Mouse (Mus musculus) lung, postnatal 4 days (tissue): ENCODE results near the gene Erc2.

Experiments
- DNase-seq, 2 experiments: peaks; one replicate each; pipeline ENCODE4 v3.0.0; 2021

Erc2 gene

DNA sequence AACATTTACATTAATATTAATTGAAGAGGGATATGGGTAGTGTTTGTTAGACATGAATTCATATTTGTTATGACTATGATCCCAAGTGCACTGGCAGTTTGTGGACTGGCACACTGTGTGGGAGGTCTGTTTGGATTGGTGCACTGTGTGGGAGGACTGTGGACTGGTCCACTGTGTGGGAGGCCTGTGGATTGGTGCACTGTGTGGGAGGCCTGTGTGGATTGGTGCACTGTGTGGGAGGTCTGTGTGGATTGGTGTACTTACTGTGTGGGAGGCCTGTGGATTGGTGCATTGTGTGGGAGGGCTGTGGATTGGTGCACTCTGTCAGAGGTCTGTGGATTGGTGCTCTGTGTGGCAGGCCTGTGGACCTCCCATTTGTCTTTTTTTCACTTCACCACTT is 331.6 kb downstream of the Erc2 start:
- DNase-seq, result no peak

DNA sequence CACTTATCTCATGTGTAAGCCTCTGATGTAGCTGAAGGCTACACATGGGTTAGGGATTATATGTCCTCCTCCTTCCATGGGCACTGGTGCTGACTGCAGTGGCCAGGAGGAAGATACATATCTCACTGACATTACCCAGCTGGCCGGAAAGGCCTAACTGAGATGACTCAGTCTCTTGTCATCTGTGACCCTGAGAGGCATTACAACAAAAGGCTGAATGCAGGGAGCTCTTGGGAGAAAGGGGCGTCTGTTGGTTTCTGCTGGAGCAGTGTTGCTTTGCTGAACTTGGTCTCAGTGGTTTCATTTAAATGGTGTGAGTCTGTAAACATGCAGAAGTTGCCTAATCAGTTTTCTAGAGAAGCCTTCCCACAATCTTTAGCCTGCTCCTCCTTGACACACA is 334.6 kb downstream of the Erc2 start:
- no peak for DNase-seq

DNA sequence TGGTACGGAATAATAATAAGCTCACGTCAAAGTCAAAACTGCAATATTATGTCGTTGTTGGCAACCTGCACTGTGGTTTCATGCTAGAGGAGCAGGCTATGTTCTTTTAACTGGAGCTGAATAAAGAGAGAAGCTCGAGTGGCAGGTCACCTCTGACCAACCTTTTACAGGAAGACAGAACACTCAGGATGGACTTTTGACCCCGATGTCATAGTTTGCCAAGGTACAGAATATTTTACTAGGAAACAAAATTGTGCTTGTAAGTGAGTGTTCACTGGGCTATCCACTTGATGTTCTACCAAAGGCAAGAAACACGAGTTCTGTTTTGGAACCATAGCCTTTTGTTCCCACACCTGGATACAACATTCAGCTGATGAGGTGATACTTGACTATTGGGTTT is 351.5 kb downstream of the Erc2 start:
- no peak for DNase-seq

DNA sequence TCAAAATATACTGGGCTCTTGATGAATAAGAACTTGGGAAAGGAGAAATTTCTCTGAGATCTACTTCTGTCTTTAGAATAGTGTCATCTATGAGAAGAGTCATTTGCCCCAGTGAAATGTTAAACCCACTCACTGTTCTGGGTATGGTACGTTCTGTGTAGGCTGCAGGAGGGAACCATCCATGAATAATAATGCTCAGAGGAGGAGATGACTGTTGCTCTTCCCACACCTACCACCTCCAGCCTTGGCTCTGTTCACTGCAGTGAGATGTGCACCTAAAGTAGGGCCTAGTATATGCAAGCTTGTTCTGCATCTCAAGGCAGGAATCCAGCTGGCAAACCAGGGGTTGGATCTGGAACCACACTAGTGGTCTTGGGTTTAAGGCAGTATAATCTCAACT is 353.4 kb downstream of the Erc2 start:
- no peak for DNase-seq

DNA sequence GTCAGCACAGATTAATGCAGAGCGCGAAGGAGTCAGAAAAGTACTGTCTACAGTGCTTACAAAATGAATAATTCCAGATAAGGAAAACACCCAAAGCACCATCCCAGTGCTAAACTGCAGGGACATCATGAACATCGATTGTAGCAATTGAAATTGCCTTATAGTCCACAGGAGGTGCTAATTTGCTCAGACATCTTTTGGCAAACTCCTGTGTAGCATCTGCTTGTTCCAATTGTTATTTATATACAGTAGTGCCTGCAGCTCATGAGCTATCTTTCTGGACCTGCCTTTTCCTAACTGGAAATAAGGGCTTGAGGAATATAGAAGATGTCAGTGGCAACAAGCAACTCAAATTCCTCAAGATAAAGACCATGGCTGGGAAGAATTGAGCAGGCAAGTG is 362.5 kb downstream of the Erc2 start:
- no peak for DNase-seq

DNA sequence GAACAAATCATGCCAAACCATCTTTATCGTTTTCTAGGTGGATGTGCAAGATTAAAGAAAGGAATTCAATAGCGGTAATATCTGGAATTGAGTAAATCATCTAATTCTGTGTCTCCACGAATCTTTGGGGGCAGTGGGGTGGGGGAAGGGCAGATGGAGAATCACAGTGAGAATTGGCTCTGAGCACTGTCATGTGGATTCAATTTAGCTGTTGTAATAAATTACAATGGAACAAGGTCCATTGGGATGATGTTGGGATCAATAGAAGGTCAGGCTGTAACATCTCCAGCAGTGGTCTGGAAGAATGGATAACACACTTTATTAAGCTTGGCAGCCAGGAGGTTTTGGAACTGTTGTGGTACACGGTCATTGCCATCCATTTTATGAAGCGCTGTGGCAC is 363.0 kb downstream of the Erc2 start:
- no peak for DNase-seq

DNA sequence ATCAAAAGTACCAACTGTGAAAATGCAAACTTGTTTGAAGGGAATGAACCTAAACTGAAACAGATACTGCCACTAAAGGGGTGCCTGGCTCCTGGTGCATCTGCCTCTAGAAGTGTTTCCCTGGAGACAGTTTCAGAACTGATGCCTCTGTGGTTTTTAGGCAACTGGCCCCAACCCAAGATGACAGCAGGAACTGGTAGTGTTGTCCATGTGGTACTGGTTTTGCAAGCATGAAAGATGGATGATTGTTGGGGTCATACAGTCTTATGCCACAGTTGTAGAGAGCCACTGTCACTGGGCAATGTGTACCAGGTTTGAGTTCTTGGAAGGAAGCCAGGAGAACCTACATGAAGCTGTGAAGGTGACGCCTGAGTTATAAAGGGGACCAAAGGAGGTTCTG is 365.2 kb downstream of the Erc2 start:
- no peak for DNase-seq

DNA sequence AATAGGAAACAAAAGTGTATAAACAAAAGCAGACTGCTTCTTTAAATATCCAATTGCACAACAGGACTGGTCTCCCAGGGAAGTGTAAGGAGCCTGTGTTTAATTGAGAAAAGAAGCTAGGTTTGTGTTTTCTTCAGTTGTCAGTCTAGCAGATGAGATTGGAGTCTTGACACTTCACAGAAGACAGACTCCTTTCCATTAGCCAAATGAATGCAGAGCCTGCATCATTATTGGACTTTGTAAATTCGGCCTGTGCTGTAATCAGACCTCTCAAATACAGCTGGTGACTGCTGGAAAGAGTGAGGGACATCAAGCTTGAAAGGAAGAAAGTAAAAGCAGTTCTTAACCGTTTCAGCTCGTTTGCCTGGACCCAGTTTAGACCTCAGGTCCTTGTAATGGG is 376.3 kb downstream of the Erc2 start:
- no peak for DNase-seq

DNA sequence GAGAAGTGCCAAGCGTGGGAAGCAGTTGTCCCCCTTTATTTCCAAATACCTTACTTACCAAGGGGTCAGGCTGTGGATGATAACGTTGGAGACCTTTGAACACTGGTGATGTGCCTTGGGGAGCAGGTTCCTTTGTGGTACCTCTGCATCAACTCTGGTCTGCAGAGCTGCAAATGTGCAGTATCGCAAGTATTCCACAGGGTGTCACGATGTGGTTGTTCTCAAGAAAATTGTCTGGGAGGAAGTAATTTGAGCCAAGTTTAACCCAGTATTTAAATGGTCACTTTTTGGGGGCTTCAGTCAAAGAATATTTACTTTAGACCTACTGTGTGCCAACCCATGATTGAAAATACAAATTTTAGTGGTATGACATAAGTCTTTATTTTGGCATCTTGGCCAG is 381.8 kb downstream of the Erc2 start:
- DNase-seq, result peak in 1 of 2 experiments; percentile 23

DNA sequence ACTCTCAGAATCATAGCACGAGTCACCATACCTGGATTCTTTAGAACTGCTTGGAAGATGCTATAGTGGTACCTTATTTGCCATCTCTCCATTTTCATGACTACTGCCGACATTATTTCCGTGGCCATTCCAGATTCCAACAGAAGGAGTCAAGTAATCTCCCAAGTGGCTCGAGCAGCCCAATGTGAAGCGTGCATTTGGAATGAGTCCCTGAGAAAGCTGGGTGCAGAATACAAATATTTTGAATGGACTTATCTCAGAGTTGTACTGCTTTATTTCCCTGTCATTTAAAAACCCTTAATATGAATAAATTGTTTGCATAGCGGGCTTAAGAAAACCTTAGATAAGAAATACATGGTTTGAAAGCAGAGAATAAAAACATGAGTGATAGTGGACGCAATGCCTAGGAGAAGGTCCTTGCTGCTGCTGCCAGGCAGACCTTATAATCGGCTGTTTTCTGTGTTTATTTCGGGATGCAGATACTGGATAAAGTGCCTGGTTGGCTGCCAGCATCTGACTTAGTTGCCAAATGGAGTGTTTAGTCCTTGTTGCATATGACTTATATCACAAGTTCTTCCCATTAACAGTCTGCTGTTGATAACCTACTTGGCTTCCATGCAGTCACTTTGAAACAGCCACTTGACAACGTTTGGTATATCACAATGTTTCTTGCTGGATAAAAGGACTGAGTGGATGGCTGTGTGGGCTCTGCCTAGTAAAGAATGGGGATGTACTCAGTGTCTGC is 388.5 kb downstream of the Erc2 start:
- peak; percentile 13 to 42 for DNase-seq

DNA sequence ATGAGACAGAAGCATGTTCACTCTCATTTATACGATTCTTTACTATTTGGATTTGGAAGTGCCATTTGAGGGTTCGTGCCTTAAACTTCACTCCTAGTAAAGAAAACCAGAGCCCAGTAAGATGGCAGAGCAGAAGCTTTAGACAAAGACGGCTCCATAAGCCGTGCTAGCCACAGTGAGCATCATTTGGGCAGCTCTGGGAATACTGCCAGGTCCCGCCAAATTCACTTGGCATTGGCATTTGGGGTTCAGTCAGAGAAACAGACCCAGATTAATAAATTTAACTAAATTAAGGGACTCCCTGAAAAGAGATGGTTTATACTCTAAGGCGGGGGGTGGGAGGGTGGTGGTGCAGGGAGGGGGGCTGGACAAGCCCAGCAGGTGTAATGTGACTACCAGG is 401.0 kb downstream of the Erc2 start:
- no peak for DNase-seq

DNA sequence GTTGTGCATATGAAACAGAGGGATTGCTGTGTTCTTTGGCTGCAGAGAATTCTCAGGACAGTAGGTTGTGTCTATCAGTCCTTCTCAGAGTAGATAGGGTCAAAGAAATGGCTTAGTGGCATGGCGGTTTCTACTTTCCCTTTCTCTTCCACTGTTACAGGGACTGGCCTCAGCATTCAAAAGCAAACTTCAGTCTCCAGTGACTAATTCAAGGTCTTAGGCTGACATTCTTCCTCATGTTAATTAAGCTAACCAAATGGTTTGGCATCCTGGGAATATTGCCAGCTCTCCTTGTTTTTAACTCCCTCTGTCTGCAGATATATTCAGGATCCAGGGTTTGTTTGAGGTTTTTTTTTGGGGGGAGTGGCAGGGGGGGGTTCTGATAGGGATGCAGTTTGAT is 408.6 kb downstream of the Erc2 start:
- DNase-seq, result no peak

DNA sequence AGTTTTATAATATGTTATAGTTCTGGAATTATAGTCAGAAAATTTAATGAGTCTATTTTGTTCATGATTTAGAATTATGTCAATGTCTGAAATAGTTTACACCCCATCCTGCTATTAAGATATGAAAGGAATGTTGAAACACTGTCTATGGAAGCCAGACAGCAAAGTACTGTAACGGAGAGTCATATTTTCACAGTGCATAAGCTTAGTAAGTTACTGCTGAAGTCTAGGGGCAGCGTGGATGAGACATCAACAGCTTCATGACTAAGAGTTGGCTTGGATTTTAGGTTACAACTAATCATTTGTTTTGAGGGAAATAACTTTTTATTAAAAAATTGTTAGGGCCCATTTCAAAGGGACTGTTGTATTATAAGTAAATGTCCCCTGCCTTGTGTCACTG is 412.8 kb downstream of the Erc2 start:
- no peak for DNase-seq

DNA sequence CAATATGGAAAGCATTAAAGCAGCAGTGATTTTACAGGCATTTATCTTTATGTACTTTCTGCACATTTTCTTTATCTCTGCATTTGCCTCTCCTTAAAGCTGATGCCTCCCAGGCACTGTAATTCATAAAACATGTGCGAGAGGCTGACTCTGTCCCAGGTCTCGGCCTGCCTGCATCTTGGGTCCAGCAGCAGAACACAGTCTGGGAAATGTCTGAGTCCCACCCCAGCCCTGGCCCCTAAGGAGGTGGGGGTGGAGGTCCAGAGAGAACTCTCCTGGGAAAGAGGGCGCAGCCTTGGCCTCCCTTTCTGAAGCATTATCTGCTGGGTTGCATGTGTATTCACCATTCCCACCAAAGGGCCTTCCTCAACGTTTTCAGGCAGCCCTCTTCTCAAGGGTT is 420.9 kb downstream of the Erc2 start:
- no peak for DNase-seq

DNA sequence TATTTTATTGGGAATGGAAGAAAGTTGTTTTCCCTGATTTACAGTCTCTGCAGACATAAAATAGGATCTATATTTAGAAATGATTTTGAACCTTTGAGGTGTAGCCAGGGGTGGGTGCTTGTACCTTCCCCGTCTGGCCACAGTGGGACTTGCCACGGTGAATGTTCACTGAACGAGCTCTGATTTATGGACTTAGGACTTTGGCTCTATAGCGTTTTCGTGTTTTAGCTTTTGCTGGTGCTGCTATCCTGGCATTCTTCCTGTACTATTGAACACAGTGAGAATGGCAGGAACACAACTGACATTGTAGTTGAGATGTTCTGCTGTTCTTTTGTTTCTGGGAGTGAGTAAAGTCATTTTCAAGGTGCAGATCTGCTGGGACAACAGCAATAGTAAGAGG is 429.4 kb downstream of the Erc2 start:
- no peak for DNase-seq

DNA sequence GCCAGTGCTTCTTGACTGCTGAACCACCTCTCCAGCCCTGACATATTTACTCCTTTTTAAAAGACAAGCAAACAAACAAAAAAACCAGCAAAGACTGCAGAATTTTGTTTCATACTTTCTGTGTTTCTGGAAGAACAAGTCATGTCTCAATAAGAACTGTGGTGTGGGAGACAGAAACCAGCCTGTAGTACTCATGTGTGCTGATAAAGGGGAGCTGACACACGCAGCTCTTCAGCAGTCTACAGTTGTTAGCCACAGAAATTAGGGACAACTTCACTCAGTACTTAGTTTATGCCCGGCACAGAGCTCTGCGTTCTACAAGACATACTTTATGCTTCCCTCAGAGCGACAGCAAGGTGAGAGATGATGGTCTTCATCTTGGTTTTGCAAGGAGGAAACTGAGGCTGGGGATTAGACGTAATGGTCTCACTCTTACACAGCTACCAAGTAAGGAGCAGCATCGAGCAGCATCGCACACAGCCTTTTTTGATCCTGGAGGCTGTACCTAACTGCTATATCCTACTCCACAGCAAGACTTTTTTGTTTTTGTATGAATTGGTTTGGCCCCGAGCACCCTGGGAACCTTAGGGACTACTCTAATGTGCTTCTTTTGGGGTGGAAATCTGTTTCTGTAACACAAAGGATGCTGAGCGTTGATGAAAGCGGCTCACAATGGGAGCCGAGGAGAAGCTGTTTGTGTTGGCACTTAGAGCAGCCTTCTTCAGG is 435.1 kb downstream of the Erc2 start:
- peak; percentile 29 to 35 for DNase-seq

DNA sequence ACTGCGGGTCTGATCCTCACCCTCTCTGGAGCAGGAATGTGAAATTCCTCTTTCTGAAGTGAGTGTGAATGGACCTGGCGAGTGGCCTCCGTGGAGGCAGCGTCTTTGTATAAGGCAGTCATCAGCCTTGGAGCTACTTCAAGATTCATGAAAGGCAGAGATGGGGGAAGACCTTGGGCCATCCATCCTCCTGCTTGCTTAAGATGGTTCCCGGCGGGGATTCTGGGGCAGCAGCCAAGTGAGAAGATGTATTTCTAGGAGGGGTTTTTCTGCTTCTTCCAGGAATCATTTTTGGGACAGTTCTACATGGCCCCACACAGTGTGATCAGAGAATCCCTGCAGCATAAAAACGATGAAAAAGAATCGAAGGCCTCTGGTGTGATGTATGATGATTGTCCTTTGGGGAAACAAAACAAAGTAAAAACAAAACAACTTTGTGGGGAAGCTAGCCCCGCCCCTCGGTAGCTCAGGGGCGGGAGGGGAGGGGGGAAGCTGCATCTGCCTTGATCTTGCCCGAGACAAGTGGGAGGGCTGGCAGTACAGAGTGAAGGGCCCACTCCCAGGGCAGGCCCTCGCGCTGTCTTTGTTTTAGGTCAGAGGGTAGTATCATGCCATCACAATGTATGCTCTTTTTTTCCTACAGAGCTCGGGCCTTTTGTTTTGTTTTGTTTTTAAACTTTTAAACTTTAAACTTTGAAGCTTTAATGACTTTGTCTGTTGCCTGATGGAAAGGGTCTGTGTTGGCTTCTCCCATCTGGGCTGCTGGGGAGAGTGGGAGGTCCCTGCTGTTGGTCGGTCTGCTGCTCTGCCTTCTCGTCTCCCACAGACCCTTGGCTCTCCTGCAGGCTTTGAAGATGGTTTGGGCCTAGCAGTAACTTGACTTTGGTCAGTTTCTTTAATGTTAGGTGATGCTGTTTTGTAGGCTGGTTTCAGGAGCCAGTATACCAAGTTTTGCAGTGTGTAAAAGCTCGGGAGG is 435.9 kb downstream of the Erc2 start:
- peak; percentile 44 to 76 for DNase-seq

DNA sequence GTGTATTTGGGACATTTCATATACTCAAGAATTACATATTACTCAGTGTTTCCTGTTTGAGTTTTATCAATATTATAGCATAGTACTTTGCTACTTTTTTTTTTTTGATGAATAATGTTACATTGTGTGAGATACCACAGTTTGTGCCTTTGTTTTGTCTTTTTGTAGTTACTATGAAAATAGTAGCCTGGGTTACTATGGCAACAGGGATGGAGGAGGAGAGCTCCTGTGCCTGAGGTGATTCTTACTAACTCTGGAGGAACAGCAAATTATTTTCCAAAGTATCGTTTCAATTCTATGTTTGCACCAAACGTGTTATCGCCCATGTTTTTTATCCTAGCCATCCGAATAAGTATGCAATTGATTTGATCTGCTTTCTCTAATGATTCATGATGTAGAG is 438.7 kb downstream of the Erc2 start:
- no peak for DNase-seq

DNA sequence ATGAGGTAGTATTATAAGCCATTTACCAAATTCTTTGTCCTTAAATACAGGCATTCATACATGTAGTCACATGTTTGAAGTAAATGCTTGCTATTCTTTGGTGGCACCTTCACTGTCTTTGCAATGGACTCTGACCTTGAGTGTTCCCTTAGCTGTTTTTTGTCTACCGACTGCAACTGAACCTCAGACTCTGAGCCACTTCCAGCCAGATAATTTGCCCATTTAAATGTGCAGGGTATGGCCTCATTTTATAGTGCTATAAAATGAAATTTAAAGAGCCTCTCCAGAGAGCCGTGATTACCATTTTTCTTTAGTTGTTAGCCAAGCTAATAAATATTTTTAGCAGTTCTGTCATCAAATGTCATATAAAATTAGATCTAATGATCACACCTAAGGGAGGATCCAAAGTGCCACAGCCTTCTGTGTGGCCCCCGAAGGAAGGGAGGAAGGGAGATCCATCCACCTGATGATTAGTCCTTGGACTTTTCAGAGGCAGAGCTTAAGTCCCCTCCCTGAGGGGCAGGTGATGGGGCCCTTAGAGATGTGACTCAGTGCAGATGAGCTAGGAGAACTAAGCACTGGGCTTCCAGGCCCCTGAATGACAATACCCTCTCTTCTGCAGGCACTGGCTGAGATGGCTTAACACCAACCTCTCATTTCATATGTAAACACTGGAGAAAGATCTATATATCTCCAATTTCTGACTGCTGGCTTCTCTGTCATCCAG is 439.6 kb downstream of the Erc2 start:
- no peak for DNase-seq

DNA sequence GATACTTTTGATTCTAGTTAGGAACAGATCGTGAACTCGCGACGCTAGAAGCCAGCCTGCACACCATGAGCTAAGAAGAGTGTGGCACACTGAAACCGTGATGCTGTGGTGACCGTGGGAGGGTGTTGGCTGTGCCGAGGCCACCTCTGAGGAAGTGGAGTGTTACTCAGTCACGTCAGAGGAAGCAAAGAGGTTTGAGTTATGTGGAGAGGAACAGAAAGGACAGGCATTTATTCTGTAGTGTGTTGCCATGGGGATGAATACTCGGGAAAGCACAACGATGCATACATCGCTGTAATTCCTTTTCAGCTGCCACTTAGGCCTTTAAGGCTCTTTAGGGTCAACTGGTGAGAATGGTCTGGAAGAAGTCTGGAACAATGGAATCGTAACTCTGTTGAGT is 445.8 kb downstream of the Erc2 start:
- peak in 1 of 2 experiments; percentile 23 for DNase-seq

DNA sequence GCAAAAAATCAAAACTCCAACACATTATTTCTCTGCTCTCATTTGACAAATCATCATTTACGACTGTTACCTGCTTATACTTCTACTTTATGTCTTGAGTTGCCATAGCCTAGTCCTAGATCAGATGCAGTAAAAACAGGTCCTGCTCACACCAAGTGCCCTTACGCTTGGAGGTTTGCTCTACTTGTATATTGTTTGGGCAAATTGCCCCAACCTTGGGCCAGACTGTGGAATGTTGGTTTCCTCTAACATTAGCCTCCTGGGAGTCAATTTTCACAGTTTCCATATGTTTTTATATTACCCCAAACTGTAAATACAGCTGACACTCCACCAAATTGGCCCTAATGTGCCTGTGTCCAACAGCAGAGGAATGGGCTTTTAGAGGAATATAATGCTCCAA is 447.6 kb downstream of the Erc2 start:
- no peak for DNase-seq

DNA sequence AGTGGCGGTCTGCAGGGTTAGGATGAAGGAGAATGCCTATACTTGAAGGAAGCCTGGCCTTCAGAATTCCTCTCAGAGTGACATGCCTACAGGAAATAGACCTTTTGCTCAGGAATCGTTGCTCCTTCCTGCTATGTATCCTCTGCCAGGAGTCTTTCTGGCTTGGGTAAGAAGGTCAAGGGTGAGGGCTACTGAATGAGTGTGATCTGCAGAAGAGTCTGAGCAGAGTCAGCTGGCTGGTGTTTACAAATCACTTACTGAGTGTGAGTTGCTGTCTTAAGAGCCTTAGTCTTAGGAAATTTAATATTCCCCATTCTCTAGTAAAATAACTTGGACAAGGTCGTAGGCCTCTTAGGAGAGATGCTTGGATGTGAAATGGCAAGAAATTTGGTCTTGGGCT is 450.3 kb downstream of the Erc2 start:
- DNase-seq, result peak; percentile 15 to 39
